ENCODE assay signal across 22 mouse cellular contexts in genomic region chr12:79412894-79413507, GRCm38 (mm10).
DNase-seq lines count a peak whose midpoint lies in the region; ATAC-seq and TF ChIP-seq lines count a peak whose summit lies in the region.
"Had no signal": no experiment of that assay in that cellular context is flagged by ENCODE, and none has a peak within 500 bp of the region (broad histone marks: within the 10 kb centered on the region; RNA-seq: fewer than 3 reads in every experiment).

No protein-coding gene starts in this region.

- no peak for ATAC-seq in kidney, embryonic 16.5 days (ENCODE audit: low FRiP score, low TSS enrichment)
- ATAC-seq in kidney, embryonic 14.5 days (ENCODE audit: low FRiP score, low TSS enrichment): no peak
- ATAC-seq in lung, embryonic 14.5 days (ENCODE audit: insufficient read depth): no peak
- no peak for ATAC-seq in lung, postnatal 0 days
- no peak for ATAC-seq in embryonic facial prominence, embryonic 15.5 days (ENCODE audit: insufficient number of reproducible peaks, low FRiP score, low TSS enrichment, low read depth)
- ATAC-seq in limb, embryonic 15.5 days (ENCODE audit: insufficient number of reproducible peaks, low FRiP score, low TSS enrichment, low read depth): peak; percentile 35; the same call in 1 of the 2 replicates
- ATAC-seq: activated CD4-positive, CD25-positive, alpha-beta regulatory T cell, adult 4 months; forebrain, postnatal 0 days; hindbrain, embryonic 16.5 days; Patski had no signal

- H3K4me3 ChIP-seq in kidney, embryonic 16.5 days (ENCODE audit: low read length): no peak overlapping the region
- H3K4me3 ChIP-seq in kidney, embryonic 14.5 days (ENCODE audit: low read length): no peak overlapping the region
- H3K4me3 ChIP-seq in lung, embryonic 14.5 days (ENCODE audit: low read depth, low read length): no peak overlapping the region
- H3K4me3 ChIP-seq in lung, postnatal 0 days (ENCODE audit: low read depth, low read length): no peak overlapping the region
- H3K4me3 ChIP-seq in embryonic facial prominence, embryonic 15.5 days (replicated peaks): no peak overlapping the region
- no peak overlapping the region for H3K4me3 ChIP-seq in limb, embryonic 15.5 days
- H3K4me3 ChIP-seq: embryonic facial prominence, embryonic 13.5 days; erythroblast, embryonic 14.5 days; forebrain, embryonic 12.5 days; heart, embryonic 13.5 days had no signal

- peak overlapping the region; percentile 11; the same call in 1 of the 2 replicates for H3K27ac ChIP-seq in kidney, embryonic 16.5 days (ENCODE audit: low read length)
- H3K27ac ChIP-seq in kidney, embryonic 14.5 days (ENCODE audit: low read depth, low read length): no peak overlapping the region
- peak overlapping the region; percentile 79 for H3K27ac ChIP-seq in lung, embryonic 14.5 days (ENCODE audit: low read depth)
- no peak overlapping the region for H3K27ac ChIP-seq in lung, postnatal 0 days (ENCODE audit: low read length)
- H3K27ac ChIP-seq in embryonic facial prominence, embryonic 15.5 days (replicated peaks): 0 out of 2 replicates have a peak overlapping the region, but pooled peaks have one; percentile 41
- peak overlapping the region; percentile 81 for H3K27ac ChIP-seq in limb, embryonic 15.5 days
- H3K27ac ChIP-seq: embryonic facial prominence, embryonic 13.5 days; forebrain, embryonic 12.5 days; heart, embryonic 13.5 days had no signal

- no peaks in the 10 kb centered on the region for H3K36me3 ChIP-seq in kidney, embryonic 16.5 days (ENCODE audit: insufficient read depth, low read length)
- H3K36me3 ChIP-seq in kidney, embryonic 14.5 days (ENCODE audit: control insufficient read depth, insufficient read depth, low read length): no peaks in the 10 kb centered on the region
- H3K36me3 ChIP-seq in lung, embryonic 14.5 days (ENCODE audit: insufficient read depth): no peaks in the 10 kb centered on the region
- H3K36me3 ChIP-seq in lung, postnatal 0 days (ENCODE audit: insufficient read depth, low read length): no peaks in the 10 kb centered on the region
- no peaks in the 10 kb centered on the region for H3K36me3 ChIP-seq in embryonic facial prominence, embryonic 15.5 days
- no peaks in the 10 kb centered on the region for H3K36me3 ChIP-seq in limb, embryonic 15.5 days
- H3K36me3 ChIP-seq: embryonic facial prominence, embryonic 13.5 days; forebrain, embryonic 12.5 days; heart, embryonic 13.5 days had no signal

- no peak for TF ChIP-seq CTCF in lung, embryonic 14.5 days (IDR thresholded peaks at IDR 0.05; ENCODE audit: low read depth)
- TF ChIP-seq CTCF in lung, postnatal 0 days (IDR thresholded peaks at IDR 0.05): no peak

- no peak overlapping the region for H3K9ac ChIP-seq in kidney, embryonic 16.5 days (replicated peaks; ENCODE audit: low read length)
- H3K9ac ChIP-seq in kidney, embryonic 14.5 days (ENCODE audit: low read depth, low read length): no peak overlapping the region
- no peak overlapping the region for H3K9ac ChIP-seq in lung, embryonic 14.5 days
- H3K9ac ChIP-seq in lung, postnatal 0 days (replicated peaks; ENCODE audit: low read depth): no peak overlapping the region
- H3K9ac ChIP-seq in embryonic facial prominence, embryonic 15.5 days: no peak overlapping the region
- H3K9ac ChIP-seq in limb, embryonic 15.5 days: no peak overlapping the region
- H3K9ac ChIP-seq: embryonic facial prominence, embryonic 13.5 days; forebrain, embryonic 12.5 days; forebrain, postnatal 0 days; heart, embryonic 13.5 days had no signal

- H3K4me2 ChIP-seq in kidney, embryonic 16.5 days (replicated peaks; ENCODE audit: low read depth, low read length): no peak overlapping the region
- no peak overlapping the region for H3K4me2 ChIP-seq in kidney, embryonic 14.5 days (replicated peaks; ENCODE audit: low read depth, low read length)
- no peak overlapping the region for H3K4me2 ChIP-seq in lung, embryonic 14.5 days
- no peak overlapping the region for H3K4me2 ChIP-seq in lung, postnatal 0 days (replicated peaks; ENCODE audit: low read depth, low read length)
- H3K4me2 ChIP-seq in embryonic facial prominence, embryonic 15.5 days (replicated peaks): no peak overlapping the region
- no peak overlapping the region for H3K4me2 ChIP-seq in limb, embryonic 15.5 days
- H3K4me2 ChIP-seq: embryonic facial prominence, embryonic 13.5 days; forebrain, embryonic 12.5 days; heart, embryonic 13.5 days had no signal

- H3K27me3 ChIP-seq in kidney, embryonic 16.5 days (ENCODE audit: insufficient read depth, low read length): no peaks in the 10 kb centered on the region
- no peaks in the 10 kb centered on the region for H3K27me3 ChIP-seq in kidney, embryonic 14.5 days (ENCODE audit: control insufficient read depth, insufficient read depth, low read length)
- H3K27me3 ChIP-seq in lung, embryonic 14.5 days (ENCODE audit: insufficient read depth, low read length): no peaks in the 10 kb centered on the region
- no peaks in the 10 kb centered on the region for H3K27me3 ChIP-seq in lung, postnatal 0 days (replicated peaks; ENCODE audit: insufficient read depth, low read length)
- H3K27me3 ChIP-seq in embryonic facial prominence, embryonic 15.5 days: no peaks in the 10 kb centered on the region
- H3K27me3 ChIP-seq in limb, embryonic 15.5 days: no peaks in the 10 kb centered on the region
- H3K27me3 ChIP-seq: CH12.LX; embryonic facial prominence, embryonic 13.5 days; forebrain, embryonic 12.5 days; heart, embryonic 13.5 days; Patski had no signal

- WGBS in kidney, embryonic 16.5 days: 72% methylated on average over 8 of the region's 8 CpGs
- whole genome bisulfite sequencing in kidney, embryonic 14.5 days: 78% methylated on average over 8 of the region's 8 CpGs
- 47% methylated on average over 8 of the region's 8 CpGs for WGBS in lung, embryonic 14.5 days
- 54% methylated on average over 8 of the region's 8 CpGs for WGBS in lung, postnatal 0 days
- 76% methylated on average over 8 of the region's 8 CpGs for WGBS in embryonic facial prominence, embryonic 15.5 days
- 58% methylated on average over 8 of the region's 8 CpGs for WGBS in limb, embryonic 15.5 days

- no peak for TF ChIP-seq EP300 in lung, postnatal 0 days (IDR thresholded peaks at IDR 0.05)

- DNase-seq in lung, embryonic 14.5 days: peak; percentile 27
- no peak for DNase-seq in lung, postnatal 0 days (ENCODE audit: low spot score)
- DNase-seq in testis, postnatal 14 days (ENCODE audit: low spot score): no peak
- DNase-seq: adrenal gland, postnatal 14 days; cerebellum, adult 11-12 months; cerebellum, adult 9-10 months; cerebellum, postnatal 25 days; forebrain, postnatal 0 days; gastrocnemius, postnatal 14 days; heart, postnatal 36 days had no signal

- H3K9me3 ChIP-seq in kidney, embryonic 16.5 days (ENCODE audit: low read length): no peaks in the 10 kb centered on the region
- H3K9me3 ChIP-seq in kidney, embryonic 14.5 days (ENCODE audit: control insufficient read depth, low read length): no peaks in the 10 kb centered on the region
- no peaks in the 10 kb centered on the region for H3K9me3 ChIP-seq in lung, embryonic 14.5 days (ENCODE audit: low read depth, low read length)
- H3K9me3 ChIP-seq in lung, postnatal 0 days (ENCODE audit: low read length): no peaks in the 10 kb centered on the region
- no peaks in the 10 kb centered on the region for H3K9me3 ChIP-seq in embryonic facial prominence, embryonic 15.5 days (replicated peaks)
- no peaks in the 10 kb centered on the region for H3K9me3 ChIP-seq in limb, embryonic 15.5 days
- H3K9me3 ChIP-seq: embryonic facial prominence, embryonic 13.5 days; forebrain, embryonic 12.5 days; heart, embryonic 13.5 days had no signal

- H3K4me1 ChIP-seq in kidney, embryonic 16.5 days (ENCODE audit: insufficient read depth, low read length): peaks cover 5% of the 10 kb centered on the region; the same call in 1 of the 2 replicates
- no peaks in the 10 kb centered on the region for H3K4me1 ChIP-seq in kidney, embryonic 14.5 days (ENCODE audit: control insufficient read depth, insufficient read depth, low read length)
- H3K4me1 ChIP-seq in lung, embryonic 14.5 days (ENCODE audit: insufficient read depth): peaks cover 8% of the 10 kb centered on the region
- no peaks in the 10 kb centered on the region; the same call in 1 of the 2 replicates for H3K4me1 ChIP-seq in lung, postnatal 0 days (ENCODE audit: insufficient read depth, low read depth, low read length)
- H3K4me1 ChIP-seq in embryonic facial prominence, embryonic 15.5 days: no peaks in the 10 kb centered on the region
- peaks cover 11% of the 10 kb centered on the region for H3K4me1 ChIP-seq in limb, embryonic 15.5 days

Comparison
In these comparisons a context has a peak if more than half of its experiments do, and no peak if none do; other contexts are left out.
1. H3K27ac ChIP-seq: peak in kidney, embryonic 16.5 days (single experiment), lung, embryonic 14.5 days (single experiment), embryonic facial prominence, embryonic 15.5 days (single experiment) and limb, embryonic 15.5 days (single experiment); none in kidney, embryonic 14.5 days (single experiment) and lung, postnatal 0 days (single experiment).